Mouse (Mus musculus) urinary bladder, postnatal 4 days (tissue): ENCODE results near the gene Ppp1r8.
A peak's percentile ranks its signal among the peaks of the same experiment; 100 is the strongest.
"Not testable (repeated sequence)": the region's sequence is repeated elsewhere in the genome, so short reads cannot be mapped to it uniquely, and the experiment has no call there.

Experiments used
- DNase-seq, 2 experiments: peaks; one replicate each; pipeline ENCODE4 v3.0.0; 2021 to 2022; ENCODE audit warnings: low spot score in 2 of 2

The Ppp1r8 gene

GRCm38 (mm10) chr4:132807771-132808641 lies 35.0 kb downstream of the Ppp1r8 start:
- no peak for DNase-seq

GRCm38 (mm10) chr4:132806620-132807191 lies 36.3 kb downstream of the Ppp1r8 start:
- DNase-seq: no peak

- no peak for DNase-seq
These were observed 37.3 kb downstream of the Ppp1r8 start for GRCm38 (mm10) chr4:132805599-132806197.

- DNase-seq: no peak
These were observed 37.8 kb downstream of the Ppp1r8 start for GRCm38 (mm10) chr4:132805146-132805545.

- no peak for DNase-seq
These were observed 38.6 kb downstream of the Ppp1r8 start for GRCm38 (mm10) chr4:132804331-132804730.

GRCm38 (mm10) chr4:132803876-132804275 lies 39.1 kb downstream of the Ppp1r8 start:
- no peak for DNase-seq

- no peak for DNase-seq
These were observed 39.8 kb downstream of the Ppp1r8 start for GRCm38 (mm10) chr4:132803212-132803611.

GRCm38 (mm10) chr4:132802171-132802637 lies 40.8 kb downstream of the Ppp1r8 start:
- DNase-seq: no peak

- no peak for DNase-seq
These were observed 41.5 kb downstream of the Ppp1r8 start for GRCm38 (mm10) chr4:132801176-132802077.

GRCm38 (mm10) chr4:132799845-132800244 lies 43.1 kb downstream of the Ppp1r8 start:
- DNase-seq: no peak

- DNase-seq: not testable (repeated sequence)
These were observed 44.3 kb downstream of the Ppp1r8 start for GRCm38 (mm10) chr4:132798666-132799065.

- no peak for DNase-seq
These were observed 44.9 kb downstream of the Ppp1r8 start for GRCm38 (mm10) chr4:132798028-132798427.

- DNase-seq: no peak
These were observed 45.5 kb downstream of the Ppp1r8 start for GRCm38 (mm10) chr4:132797461-132797860.

GRCm38 (mm10) chr4:132796196-132796886 lies 46.6 kb downstream of the Ppp1r8 start, which contains the start of gene Themis2:
Themis2 (minus strand) TSS chr4:132796387.
- peak; percentile 43 to 82 for DNase-seq

GRCm38 (mm10) chr4:132795171-132795570 lies 47.8 kb downstream of the Ppp1r8 start:
- DNase-seq: no peak

- DNase-seq: no peak
These were observed 48.2 kb downstream of the Ppp1r8 start for GRCm38 (mm10) chr4:132794760-132795159.

- no peak for DNase-seq
These were observed 48.9 kb downstream of the Ppp1r8 start for GRCm38 (mm10) chr4:132794028-132794427.

GRCm38 (mm10) chr4:132793322-132794004 lies 49.5 kb downstream of the Ppp1r8 start:
- not testable (repeated sequence) for DNase-seq

- no peak for DNase-seq
These were observed 53.2 kb downstream of the Ppp1r8 start for GRCm38 (mm10) chr4:132789731-132790130.

- no peak for DNase-seq
These were observed 57.7 kb downstream of the Ppp1r8 start for GRCm38 (mm10) chr4:132785228-132785627.
